Mouse (Mus musculus): ENCODE data around the gene Tle4. TPM values are rescaled to one million over a fixed set of nuclear protein-coding genes. Genes with fewer than 3 reads are reported as not detected.

Tle4 gene
- polyA plus RNA-seq, 1 experiment = 45.5 TPM

DNA sequence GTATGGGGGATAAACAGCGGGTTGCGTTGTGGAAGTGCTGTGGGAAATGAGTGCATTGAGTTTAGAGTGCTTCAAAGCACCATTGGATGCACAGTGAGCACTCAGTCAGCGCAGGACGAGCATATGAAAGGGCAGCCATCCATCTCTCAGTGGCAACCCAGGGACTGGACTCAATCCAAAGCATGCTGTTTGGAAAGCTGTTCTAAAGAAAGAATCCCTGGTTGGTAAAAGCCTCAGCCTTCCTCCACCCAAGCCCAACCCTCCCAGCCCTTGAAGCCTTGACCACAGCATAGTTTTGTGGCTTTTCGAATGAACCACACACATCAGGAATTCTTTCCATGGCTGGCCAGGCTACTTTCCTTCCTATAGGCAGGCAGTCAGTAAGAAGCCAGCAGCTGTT lies 181.0 kb downstream of the Tle4 start:
- TF ChIP-seq CTCF (IDR thresholded peaks at IDR 0.05; ENCODE audit: low read depth, low read length) (no peak), EP300 (IDR thresholded peaks at IDR 0.05; ENCODE audit: insufficient read depth, low read depth, low read length) (no peak), POLR2A (IDR thresholded peaks at IDR 0.05; ENCODE audit: insufficient read depth, low read length) (no peak)
- Histone ChIP-seq H3K9me3 (replicated peaks; ENCODE audit: control insufficient read depth, insufficient read depth, low read length, poor library complexity, severe bottlenecking) (no peaks in the 10 kb centered on the region), H3K4me1 (ENCODE audit: control insufficient read depth, insufficient read depth, low read length) (no peaks in the 10 kb centered on the region), H3K9ac (ENCODE audit: low read depth, poor library complexity, severe bottlenecking) (no peak overlapping the region), H3K4me3 (ENCODE audit: low read depth, low read length) (no peak overlapping the region), H3K27me3 (ENCODE audit: control insufficient read depth, insufficient read depth, low read length, poor library complexity, severe bottlenecking) (no peaks in the 10 kb centered on the region), H3K36me3 (ENCODE audit: control insufficient read depth, insufficient read depth, low read length, poor library complexity, severe bottlenecking) (no peaks in the 10 kb centered on the region), H3K27ac (ENCODE audit: insufficient read depth, low read length) (no peak overlapping the region)

DNA sequence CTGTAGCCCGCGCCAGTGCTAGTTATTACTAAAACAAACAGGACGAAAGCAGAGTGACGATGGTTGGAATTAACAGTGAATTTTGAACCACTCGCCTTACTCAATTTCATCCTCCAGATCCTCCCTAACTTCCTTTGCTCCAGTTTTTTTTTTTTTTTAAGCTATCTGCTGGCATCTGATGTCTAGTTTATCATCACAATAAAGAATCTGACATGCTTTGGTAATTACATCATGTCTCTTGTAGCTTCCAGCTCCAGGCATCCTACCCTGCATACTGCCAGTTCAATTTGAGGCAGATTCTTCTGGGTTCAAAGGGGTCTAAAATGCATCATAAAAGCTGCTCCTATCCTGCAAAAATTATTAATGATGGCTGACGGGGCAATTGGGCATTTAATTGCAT lies 181.9 kb downstream of the Tle4 start:
- H3K9ac ChIP-seq (ENCODE audit: low read depth, poor library complexity, severe bottlenecking) = no peak overlapping the region
- H3K9me3 ChIP-seq (replicated peaks; ENCODE audit: control insufficient read depth, insufficient read depth, low read length, poor library complexity, severe bottlenecking) = no peaks in the 10 kb centered on the region
- H3K36me3 ChIP-seq (ENCODE audit: control insufficient read depth, insufficient read depth, low read length, poor library complexity, severe bottlenecking) = no peaks in the 10 kb centered on the region
- H3K27ac ChIP-seq (ENCODE audit: insufficient read depth, low read length) = no peak overlapping the region
- no peak for TF ChIP-seq POLR2A (IDR thresholded peaks at IDR 0.05; ENCODE audit: insufficient read depth, low read length)
- TF ChIP-seq EP300 (IDR thresholded peaks at IDR 0.05; ENCODE audit: insufficient read depth, low read depth, low read length) = no peak
- no peak for TF ChIP-seq CTCF (IDR thresholded peaks at IDR 0.05; ENCODE audit: low read depth, low read length)
- no peak overlapping the region for H3K4me3 ChIP-seq (ENCODE audit: low read depth, low read length)
- H3K4me1 ChIP-seq (ENCODE audit: control insufficient read depth, insufficient read depth, low read length) = no peaks in the 10 kb centered on the region
- H3K27me3 ChIP-seq (ENCODE audit: control insufficient read depth, insufficient read depth, low read length, poor library complexity, severe bottlenecking) = no peaks in the 10 kb centered on the region

DNA sequence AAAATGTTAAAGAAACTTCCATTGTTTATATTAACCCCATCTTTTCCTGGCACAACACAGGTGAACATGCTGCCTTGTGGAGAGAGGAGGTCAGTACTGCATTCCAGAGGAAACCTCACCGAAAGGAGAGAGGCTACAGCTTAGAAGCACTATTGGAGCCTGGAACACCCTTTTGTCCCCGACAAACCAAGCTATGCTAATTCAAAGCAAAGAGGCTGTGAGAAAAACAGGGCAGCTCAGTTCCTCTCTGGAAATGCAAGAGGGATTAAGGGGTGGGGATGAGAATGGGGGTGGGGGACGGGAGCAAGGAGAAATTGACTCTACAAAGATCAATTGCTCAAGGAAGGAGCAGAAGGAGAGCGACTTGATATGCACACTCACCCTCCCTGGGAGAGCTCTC lies 182.9 kb downstream of the Tle4 start:
- Histone ChIP-seq H3K9ac (ENCODE audit: low read depth, poor library complexity, severe bottlenecking) (no peak overlapping the region), H3K27ac (ENCODE audit: insufficient read depth, low read length) (no peak overlapping the region), H3K4me3 (ENCODE audit: low read depth, low read length) (no peak overlapping the region), H3K36me3 (ENCODE audit: control insufficient read depth, insufficient read depth, low read length, poor library complexity, severe bottlenecking) (no peaks in the 10 kb centered on the region), H3K4me1 (ENCODE audit: control insufficient read depth, insufficient read depth, low read length) (no peaks in the 10 kb centered on the region), H3K9me3 (replicated peaks; ENCODE audit: control insufficient read depth, insufficient read depth, low read length, poor library complexity, severe bottlenecking) (no peaks in the 10 kb centered on the region), H3K27me3 (ENCODE audit: control insufficient read depth, insufficient read depth, low read length, poor library complexity, severe bottlenecking) (no peaks in the 10 kb centered on the region)
- no peak for TF ChIP-seq CTCF (IDR thresholded peaks at IDR 0.05; ENCODE audit: low read depth, low read length)
- TF ChIP-seq EP300 (IDR thresholded peaks at IDR 0.05; ENCODE audit: insufficient read depth, low read depth, low read length) = no peak
- no peak for TF ChIP-seq POLR2A (IDR thresholded peaks at IDR 0.05; ENCODE audit: insufficient read depth, low read length)

DNA sequence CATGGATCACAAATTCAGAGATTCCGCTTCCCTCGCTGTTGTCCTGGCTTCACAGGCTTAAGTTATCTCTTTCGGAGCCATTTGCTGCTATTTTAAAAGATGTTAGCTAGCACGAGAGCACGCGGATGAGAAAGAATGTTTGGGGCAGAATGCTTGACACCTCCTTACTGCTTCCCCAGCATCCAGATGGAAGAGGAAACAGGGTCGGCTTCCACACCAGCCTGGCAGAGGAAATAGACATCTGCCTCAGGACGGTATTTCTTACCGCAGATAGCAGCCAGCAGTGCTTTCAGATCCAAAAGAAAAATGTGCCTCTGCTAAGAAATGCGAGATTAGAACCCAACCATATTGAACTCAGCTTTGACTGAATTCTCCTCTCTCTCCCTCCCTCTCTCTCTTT lies 191.2 kb downstream of the Tle4 start:
- H3K9me3 ChIP-seq (replicated peaks; ENCODE audit: control insufficient read depth, insufficient read depth, low read length, poor library complexity, severe bottlenecking) = no peaks in the 10 kb centered on the region
- H3K4me1 ChIP-seq (ENCODE audit: control insufficient read depth, insufficient read depth, low read length) = no peaks in the 10 kb centered on the region
- no peak overlapping the region for H3K27ac ChIP-seq (ENCODE audit: insufficient read depth, low read length)
- H3K36me3 ChIP-seq (ENCODE audit: control insufficient read depth, insufficient read depth, low read length, poor library complexity, severe bottlenecking) = no peaks in the 10 kb centered on the region
- no peaks in the 10 kb centered on the region for H3K27me3 ChIP-seq (ENCODE audit: control insufficient read depth, insufficient read depth, low read length, poor library complexity, severe bottlenecking)
- TF ChIP-seq CTCF (IDR thresholded peaks at IDR 0.05; ENCODE audit: low read depth, low read length) (no peak), EP300 (IDR thresholded peaks at IDR 0.05; ENCODE audit: insufficient read depth, low read depth, low read length) (no peak), POLR2A (IDR thresholded peaks at IDR 0.05; ENCODE audit: insufficient read depth, low read length) (no peak)
- no peak overlapping the region for H3K9ac ChIP-seq (ENCODE audit: low read depth, poor library complexity, severe bottlenecking)
- no peak overlapping the region for H3K4me3 ChIP-seq (ENCODE audit: low read depth, low read length)

All from ES-Bruce4 (cell line).